Mouse (Mus musculus) liver, embryonic 14.5 days (tissue): ENCODE measurements at regions not wholly inside any gene's neighbourhood (a gene's known extent, or its start where the extent isn't known, plus 50 kb on each side); places are given as distances from the start of the nearest gene placed in this dataset.

ENCODE experiments used
- CTCF ChIP-seq: IDR thresholded peaks from 2 replicates; pipeline ENCODE4 v1.5.1; 2016; ENCODE audit warnings: antibody characterized with exemption, low read depth, control low read depth
- EP300 ChIP-seq: IDR thresholded peaks from 2 replicates; pipeline ENCODE4 v1.6.1; 2016; ENCODE audit warnings: antibody characterized with exemption, low read depth

GRCm38 (mm10) chr7:70290277-70290676, 76.3 kb downstream of the Nr2f2 start:
- TF ChIP-seq EP300 = no peak
- TF ChIP-seq CTCF = no peak
